Comparison of ENCODE assay signal across 14 mouse cellular contexts in the genomic region with DNA sequence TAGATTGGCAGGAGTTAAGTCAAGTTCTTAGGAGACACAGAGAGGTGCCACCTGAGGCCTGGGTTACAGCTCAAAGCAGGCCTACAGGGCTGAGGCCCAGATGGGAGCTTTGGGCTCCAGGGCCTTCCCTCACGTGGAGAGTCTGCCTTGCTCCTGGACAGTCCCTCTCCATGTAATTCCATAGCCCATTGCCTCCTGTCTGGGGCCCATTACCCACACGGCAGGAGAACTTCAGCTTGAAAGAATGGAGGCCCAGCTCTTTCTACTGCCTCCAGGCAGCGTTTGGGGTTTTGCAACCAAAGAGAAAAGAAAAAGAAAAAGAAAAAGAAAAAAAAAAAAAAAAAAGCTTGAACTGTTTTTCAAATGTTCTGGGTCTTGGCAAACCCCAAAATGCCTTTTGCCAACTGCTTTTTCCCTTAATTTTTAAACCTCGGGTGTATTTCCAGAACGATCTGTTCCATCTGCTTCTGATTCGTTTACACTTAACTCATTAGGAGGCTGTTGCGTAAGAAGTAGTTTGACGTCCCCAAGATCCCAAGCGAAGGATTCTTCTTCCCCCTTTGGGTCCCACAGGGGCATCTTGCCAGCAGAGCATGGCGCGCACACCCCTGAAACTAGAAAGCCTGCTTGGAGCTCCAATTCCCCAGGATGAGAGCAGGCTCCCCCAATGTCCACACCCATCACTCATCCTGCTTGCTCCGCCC.
A peak's percentile ranks its signal among the peaks of the same experiment; 100 is the strongest.
DNase-seq lines count a peak whose midpoint lies in the region; ATAC-seq and TF ChIP-seq lines count a peak whose summit lies in the region.
"Had no signal": no experiment of that assay in that cellular context is flagged by ENCODE, and none has a peak within 500 bp of the region (broad histone marks: within the 10 kb centered on the region; RNA-seq: fewer than 3 reads in every experiment).

No protein-coding gene starts in this region.

- H3K4me2 ChIP-seq in forebrain, embryonic 16.5 days (ENCODE audit: low read length): no peak overlapping the region
- H3K4me2 ChIP-seq in forebrain, embryonic 13.5 days: no peak overlapping the region
- no peak overlapping the region for H3K4me2 ChIP-seq in stomach, embryonic 16.5 days (ENCODE audit: low read depth, low read length)
- no peak overlapping the region for H3K4me2 ChIP-seq in stomach, postnatal 0 days (replicated peaks; ENCODE audit: low read depth)
- H3K4me2 ChIP-seq in limb, embryonic 15.5 days: no peak overlapping the region
- H3K4me2 ChIP-seq in intestine, postnatal 0 days (replicated peaks; ENCODE audit: low read depth): no peak overlapping the region
- no peak overlapping the region for H3K4me2 ChIP-seq in midbrain, embryonic 15.5 days
- H3K4me2 ChIP-seq: hindbrain, embryonic 14.5 days; liver, embryonic 12.5 days had no signal

- WGBS in forebrain, embryonic 16.5 days: 54% methylated on average over 12 of the region's 12 CpGs
- 73% methylated on average over 12 of the region's 12 CpGs for WGBS in forebrain, embryonic 13.5 days
- 60% methylated on average over 12 of the region's 12 CpGs for WGBS in stomach, embryonic 16.5 days
- 53% methylated on average over 12 of the region's 12 CpGs for WGBS in stomach, postnatal 0 days
- WGBS in limb, embryonic 15.5 days: 51% methylated on average over 12 of the region's 12 CpGs
- WGBS in intestine, postnatal 0 days: 71% methylated on average over 12 of the region's 12 CpGs
- WGBS in midbrain, embryonic 15.5 days: 84% methylated on average over 12 of the region's 12 CpGs

- no peaks in the 10 kb centered on the region for H3K9me3 ChIP-seq in forebrain, embryonic 16.5 days (ENCODE audit: control insufficient read depth, low read length)
- no peaks in the 10 kb centered on the region for H3K9me3 ChIP-seq in forebrain, embryonic 13.5 days (replicated peaks)
- no peaks in the 10 kb centered on the region for H3K9me3 ChIP-seq in stomach, embryonic 16.5 days (replicated peaks; ENCODE audit: control insufficient read depth, low read length)
- no peaks in the 10 kb centered on the region for H3K9me3 ChIP-seq in stomach, postnatal 0 days (ENCODE audit: control insufficient read depth, low read length)
- H3K9me3 ChIP-seq in limb, embryonic 15.5 days: no peaks in the 10 kb centered on the region
- no peaks in the 10 kb centered on the region for H3K9me3 ChIP-seq in intestine, postnatal 0 days (ENCODE audit: control insufficient read depth)
- no peaks in the 10 kb centered on the region for H3K9me3 ChIP-seq in midbrain, embryonic 15.5 days
- H3K9me3 ChIP-seq: liver, embryonic 12.5 days; midbrain, embryonic 10.5 days had no signal

- H3K4me1 ChIP-seq in forebrain, embryonic 16.5 days (replicated peaks; ENCODE audit: control insufficient read depth, insufficient read depth, low read length): peaks cover 39% of the 10 kb centered on the region
- peaks cover 37% of the 10 kb centered on the region for H3K4me1 ChIP-seq in forebrain, embryonic 13.5 days
- H3K4me1 ChIP-seq in stomach, embryonic 16.5 days (ENCODE audit: control insufficient read depth, insufficient read depth, low read length): peaks cover 33% of the 10 kb centered on the region; the same call in 1 of the 2 replicates
- no peaks in the 10 kb centered on the region; the same call in 1 of the 2 replicates for H3K4me1 ChIP-seq in stomach, postnatal 0 days (replicated peaks; ENCODE audit: control insufficient read depth, insufficient read depth)
- H3K4me1 ChIP-seq in limb, embryonic 15.5 days: peaks cover 39% of the 10 kb centered on the region
- no peaks in the 10 kb centered on the region for H3K4me1 ChIP-seq in intestine, postnatal 0 days (replicated peaks; ENCODE audit: control insufficient read depth, insufficient read depth, low read length)
- peaks cover 20% of the 10 kb centered on the region for H3K4me1 ChIP-seq in midbrain, embryonic 15.5 days

- peak overlapping the region; percentile 41; the same call in 1 of the 2 replicates for H3K27ac ChIP-seq in forebrain, embryonic 16.5 days (ENCODE audit: low read length)
- H3K27ac ChIP-seq in forebrain, embryonic 13.5 days: no peak overlapping the region
- 0 out of 2 replicates have a peak overlapping the region, but pooled peaks have one; percentile 22 for H3K27ac ChIP-seq in stomach, embryonic 16.5 days (ENCODE audit: low read length)
- no peak overlapping the region for H3K27ac ChIP-seq in stomach, postnatal 0 days (replicated peaks)
- 0 out of 2 replicates have a peak overlapping the region, but pooled peaks have one; percentile 51 for H3K27ac ChIP-seq in limb, embryonic 15.5 days
- no peak overlapping the region for H3K27ac ChIP-seq in intestine, postnatal 0 days (ENCODE audit: low read depth, low read length)
- H3K27ac ChIP-seq in midbrain, embryonic 15.5 days: no peak overlapping the region
- H3K27ac ChIP-seq: hindbrain, embryonic 14.5 days; liver, embryonic 12.5 days; midbrain, embryonic 10.5 days had no signal

- no peak overlapping the region for H3K4me3 ChIP-seq in forebrain, embryonic 16.5 days (replicated peaks; ENCODE audit: low read length)
- no peak overlapping the region for H3K4me3 ChIP-seq in forebrain, embryonic 13.5 days
- no peak overlapping the region for H3K4me3 ChIP-seq in stomach, embryonic 16.5 days (replicated peaks; ENCODE audit: low read length)
- no peak overlapping the region for H3K4me3 ChIP-seq in stomach, postnatal 0 days (ENCODE audit: low read depth, low read length)
- no peak overlapping the region for H3K4me3 ChIP-seq in limb, embryonic 15.5 days
- no peak overlapping the region for H3K4me3 ChIP-seq in intestine, postnatal 0 days (ENCODE audit: low read depth, low read length)
- no peak overlapping the region for H3K4me3 ChIP-seq in midbrain, embryonic 15.5 days
- H3K4me3 ChIP-seq: liver, embryonic 12.5 days; midbrain, embryonic 10.5 days had no signal

- no peak overlapping the region for H3K9ac ChIP-seq in forebrain, embryonic 16.5 days (replicated peaks; ENCODE audit: low read depth, low read length)
- no peak overlapping the region for H3K9ac ChIP-seq in forebrain, embryonic 13.5 days
- no peak overlapping the region for H3K9ac ChIP-seq in stomach, embryonic 16.5 days (ENCODE audit: low read length)
- no peak overlapping the region for H3K9ac ChIP-seq in stomach, postnatal 0 days (ENCODE audit: low read length)
- H3K9ac ChIP-seq in limb, embryonic 15.5 days: no peak overlapping the region
- H3K9ac ChIP-seq in intestine, postnatal 0 days (ENCODE audit: low read depth, low read length): no peak overlapping the region
- no peak overlapping the region for H3K9ac ChIP-seq in midbrain, embryonic 15.5 days
- H3K9ac ChIP-seq: hindbrain, embryonic 14.5 days; liver, embryonic 12.5 days had no signal

- no peak for DNase-seq in stomach, postnatal 0 days (ENCODE audit: low spot score)
- no peak for DNase-seq in embryo, embryonic 9.5 days (ENCODE audit: extremely low spot score)
- DNase-seq: B cell, adult 2 months; cerebellum, adult 11 months; kidney, postnatal 10 days had no signal

- no peaks in the 10 kb centered on the region for H3K27me3 ChIP-seq in forebrain, embryonic 16.5 days (replicated peaks; ENCODE audit: control insufficient read depth, insufficient read depth, low read length)
- 0 out of 2 replicates have a peak, but pooled peaks cover under 1% of the 10 kb centered on the region for H3K27me3 ChIP-seq in forebrain, embryonic 13.5 days
- no peaks in the 10 kb centered on the region for H3K27me3 ChIP-seq in stomach, embryonic 16.5 days (ENCODE audit: control insufficient read depth, insufficient read depth, low read length)
- H3K27me3 ChIP-seq in stomach, postnatal 0 days (ENCODE audit: control insufficient read depth, insufficient read depth, low read length): no peaks in the 10 kb centered on the region
- peaks cover 13% of the 10 kb centered on the region; the same call in 1 of the 2 replicates for H3K27me3 ChIP-seq in limb, embryonic 15.5 days
- no peaks in the 10 kb centered on the region for H3K27me3 ChIP-seq in intestine, postnatal 0 days (replicated peaks; ENCODE audit: control insufficient read depth, insufficient read depth, low read length)
- no peaks in the 10 kb centered on the region for H3K27me3 ChIP-seq in midbrain, embryonic 15.5 days (replicated peaks)
- H3K27me3 ChIP-seq: liver, embryonic 12.5 days had no signal

- no peak for ATAC-seq in forebrain, embryonic 16.5 days
- no peak for ATAC-seq in forebrain, embryonic 13.5 days
- ATAC-seq in stomach, embryonic 16.5 days (ENCODE audit: insufficient read depth, low FRiP score): no peak
- no peak for ATAC-seq in stomach, postnatal 0 days (ENCODE audit: low FRiP score, low TSS enrichment)
- no peak for ATAC-seq in limb, embryonic 15.5 days (ENCODE audit: insufficient number of reproducible peaks, low FRiP score, low TSS enrichment, low read depth)
- ATAC-seq in intestine, postnatal 0 days: no peak
- ATAC-seq in midbrain, embryonic 15.5 days (replicated peaks): no peak
- ATAC-seq: liver, embryonic 12.5 days had no signal

- no peak for TF ChIP-seq EP300 in stomach, postnatal 0 days (optimal IDR thresholded peaks at IDR 0.05)

- H3K36me3 ChIP-seq in forebrain, embryonic 16.5 days (ENCODE audit: control insufficient read depth, insufficient read depth): no peaks in the 10 kb centered on the region
- no peaks in the 10 kb centered on the region for H3K36me3 ChIP-seq in forebrain, embryonic 13.5 days (ENCODE audit: poor library complexity, severe bottlenecking)
- no peaks in the 10 kb centered on the region for H3K36me3 ChIP-seq in stomach, embryonic 16.5 days (ENCODE audit: control insufficient read depth, insufficient read depth, low read length)
- H3K36me3 ChIP-seq in stomach, postnatal 0 days (ENCODE audit: control insufficient read depth, insufficient read depth, low read length): no peaks in the 10 kb centered on the region
- H3K36me3 ChIP-seq in limb, embryonic 15.5 days: no peaks in the 10 kb centered on the region
- no peaks in the 10 kb centered on the region for H3K36me3 ChIP-seq in intestine, postnatal 0 days (ENCODE audit: control insufficient read depth, insufficient read depth)
- H3K36me3 ChIP-seq in midbrain, embryonic 15.5 days (replicated peaks): no peaks in the 10 kb centered on the region
- H3K36me3 ChIP-seq: liver, embryonic 12.5 days; midbrain, embryonic 10.5 days had no signal

- no peak for TF ChIP-seq CTCF in stomach, postnatal 0 days (IDR thresholded peaks at IDR 0.05; ENCODE audit: low read depth)
- no peak for TF ChIP-seq CTCF in intestine, postnatal 0 days (IDR thresholded peaks at IDR 0.05; ENCODE audit: low read depth)

Comparison
In these comparisons a context has a peak if more than half of its experiments do, and no peak if none do; other contexts are left out.
1. H3K27ac ChIP-seq: peak in forebrain, embryonic 16.5 days (single experiment), stomach, embryonic 16.5 days (single experiment) and limb, embryonic 15.5 days (single experiment); none in forebrain, embryonic 13.5 days (single experiment), stomach, postnatal 0 days (single experiment), intestine, postnatal 0 days (single experiment) and midbrain, embryonic 15.5 days (single experiment).